Mouse (Mus musculus) 3T3-L1 (cell line): ENCODE results near the gene Bnip2.

Source experiments
- DNase-seq: peaks from one replicate; pipeline ENCODE4 v3.0.0-alpha.2; 2015; ENCODE audit warnings: low read depth, low spot score

Gene Bnip2

DNA sequence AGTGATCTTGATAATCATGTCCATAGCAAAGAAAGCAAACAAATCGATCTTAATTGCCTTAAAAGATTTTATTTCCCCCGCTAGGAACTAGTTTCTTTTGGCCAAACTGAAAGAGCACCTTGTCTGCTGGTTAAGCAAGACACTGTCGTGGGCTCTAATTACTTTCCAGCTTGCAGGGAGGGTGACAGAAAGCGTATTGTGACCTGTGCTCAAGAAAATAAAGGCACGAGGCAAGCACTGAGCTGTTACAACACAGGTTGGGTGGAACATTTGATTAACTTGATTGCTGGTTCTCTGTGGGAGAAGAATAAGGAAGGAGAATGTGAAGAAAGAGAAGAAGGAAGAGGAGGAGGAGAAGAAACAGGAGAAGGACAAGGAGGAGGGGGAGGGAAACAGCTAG is 59.0 kb downstream of the Bnip2 start:
- peak; percentile 56 for DNase-seq

DNA sequence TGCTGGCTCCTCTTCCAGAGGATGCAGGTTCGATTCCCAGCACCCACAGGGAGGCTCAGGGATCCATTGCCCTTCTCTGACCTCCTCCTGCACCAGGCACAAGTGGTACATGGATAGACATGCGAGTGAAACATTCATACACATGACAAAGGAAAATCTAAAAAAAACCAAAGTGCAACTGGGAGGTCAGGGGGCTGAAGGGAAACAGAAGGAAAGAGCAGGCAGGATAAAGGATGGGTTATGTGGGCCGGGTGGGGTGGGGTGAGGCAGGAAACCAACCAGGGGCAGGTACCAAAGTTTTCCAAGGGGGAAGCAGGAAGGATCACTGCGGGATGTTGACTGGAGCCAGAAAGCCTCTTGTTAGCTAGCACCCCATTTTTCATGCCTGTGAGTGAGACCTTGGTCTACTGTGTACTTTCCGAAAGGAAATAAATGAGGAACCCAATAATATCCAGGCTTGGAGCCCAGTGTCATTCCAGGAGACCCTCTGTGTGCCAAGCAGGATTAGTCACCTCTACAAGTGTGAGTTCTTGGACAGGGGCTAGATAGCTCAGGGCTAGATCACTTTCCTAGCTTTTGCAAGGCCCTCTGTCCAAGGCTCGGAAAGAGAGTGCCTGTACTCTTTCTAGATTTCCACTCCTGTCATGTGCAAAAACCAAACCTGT is 59.6 kb downstream of the Bnip2 start:
- DNase-seq: peak; percentile 85

GRCm38 (mm10) chr9:70049416-70049783 is 60.1 kb downstream of the Bnip2 start:
- DNase-seq: no peak

DNA sequence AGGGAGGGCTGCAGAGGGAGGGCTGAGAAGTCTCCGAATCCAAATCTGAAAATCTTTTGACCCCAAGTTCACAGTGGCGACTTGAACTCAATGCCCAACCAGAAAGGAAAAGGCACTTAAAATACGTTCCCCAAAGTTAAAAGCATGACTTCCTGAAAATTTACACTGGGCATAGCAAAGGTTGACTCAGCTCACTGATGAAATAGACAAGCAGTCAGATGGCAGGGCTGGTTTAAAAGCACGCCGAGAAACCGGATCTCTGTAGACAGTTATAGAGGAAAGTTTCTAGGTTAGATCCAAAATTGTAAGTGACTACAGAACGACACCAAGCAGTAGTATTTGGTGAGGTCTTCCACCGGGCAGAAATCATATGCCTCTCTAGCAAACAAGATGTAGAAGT is 60.6 kb downstream of the Bnip2 start:
- DNase-seq: peak; percentile 78

DNA sequence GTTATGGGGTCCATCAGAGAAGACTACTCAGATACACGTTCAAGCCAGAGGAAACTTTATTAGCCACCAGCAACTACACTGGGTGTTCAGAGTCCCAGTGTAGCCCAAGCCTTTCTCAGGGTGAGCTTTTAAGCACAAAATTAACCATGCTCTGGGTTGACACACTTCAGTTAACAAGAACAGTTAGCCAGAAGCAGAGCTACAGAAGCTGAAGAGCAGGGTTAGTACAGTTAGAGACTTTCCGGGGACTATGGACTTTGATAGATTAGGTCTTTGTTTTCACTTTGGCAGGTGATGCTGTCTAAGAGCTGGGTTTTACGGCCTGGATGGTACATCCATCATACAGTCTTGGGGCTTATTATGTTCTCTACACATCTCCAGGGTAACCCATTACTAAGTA is 63.5 kb downstream of the Bnip2 start:
- DNase-seq: no peak

- peak; percentile 73 for DNase-seq
These were observed 64.1 kb downstream of the Bnip2 start for GRCm38 (mm10) chr9:70053411-70053810.
